Mouse (Mus musculus): ENCODE data around the gene Hmcn2. TPM values are rescaled to one million over a fixed set of nuclear protein-coding genes. Genes with fewer than 3 reads are reported as not detected.

Gene Hmcn2
- polyA plus RNA-seq, 1 experiment: not detected

GRCm38 (mm10) chr2:31319200-31319599 is 5.0 kb downstream of the Hmcn2 start:
- Histone ChIP-seq H3K4me3 (ENCODE audit: insufficient read depth, low read depth, low read length) (no peak overlapping the region), H3K4me1 (ENCODE audit: control insufficient read depth, insufficient read depth, low read length) (peaks cover 4% of the 10 kb centered on the region; the same call in 1 of the 2 replicates), H3K27ac (ENCODE audit: insufficient read depth, low read depth, low read length) (no peak overlapping the region)
- TF ChIP-seq CTCF (IDR thresholded peaks at IDR 0.05; ENCODE audit: insufficient read depth, low read depth, low read length) (no peak), POLR2A (IDR thresholded peaks at IDR 0.05; ENCODE audit: insufficient read depth, low read depth, low read length) (no peak)
- 85% methylated on average over 2 of the region's 2 CpGs for WGBS

GRCm38 (mm10) chr2:31327186-31327585 is 13.0 kb downstream of the Hmcn2 start:
- TF ChIP-seq POLR2A (IDR thresholded peaks at IDR 0.05; ENCODE audit: insufficient read depth, low read depth, low read length): no peak
- TF ChIP-seq CTCF (IDR thresholded peaks at IDR 0.05; ENCODE audit: insufficient read depth, low read depth, low read length): no peak
- WGBS: 64% methylated on average over 10 of the region's 10 CpGs
- no peak overlapping the region for H3K27ac ChIP-seq (ENCODE audit: insufficient read depth, low read depth, low read length)
- H3K4me1 ChIP-seq (ENCODE audit: control insufficient read depth, insufficient read depth, low read length): no peaks in the 10 kb centered on the region
- no peak overlapping the region for H3K4me3 ChIP-seq (ENCODE audit: insufficient read depth, low read depth, low read length)

GRCm38 (mm10) chr2:31337706-31338330 is 23.6 kb downstream of the Hmcn2 start:
- 54% methylated on average over 12 of the region's 12 CpGs for WGBS
- H3K4me3 ChIP-seq (ENCODE audit: insufficient read depth, low read depth, low read length): no peak overlapping the region
- H3K27ac ChIP-seq (ENCODE audit: insufficient read depth, low read depth, low read length): no peak overlapping the region
- H3K4me1 ChIP-seq (ENCODE audit: control insufficient read depth, insufficient read depth, low read length): no peaks in the 10 kb centered on the region
- TF ChIP-seq CTCF (IDR thresholded peaks at IDR 0.05; ENCODE audit: insufficient read depth, low read depth, low read length): no peak
- TF ChIP-seq POLR2A (IDR thresholded peaks at IDR 0.05; ENCODE audit: insufficient read depth, low read depth, low read length): no peak

- 71% methylated on average over 9 of the region's 9 CpGs for WGBS
- H3K27ac ChIP-seq (ENCODE audit: insufficient read depth, low read depth, low read length): no peak overlapping the region
- H3K4me3 ChIP-seq (ENCODE audit: insufficient read depth, low read depth, low read length): no peak overlapping the region
- no peak for TF ChIP-seq CTCF (IDR thresholded peaks at IDR 0.05; ENCODE audit: insufficient read depth, low read depth, low read length)
- no peak for TF ChIP-seq POLR2A (IDR thresholded peaks at IDR 0.05; ENCODE audit: insufficient read depth, low read depth, low read length)
- H3K4me1 ChIP-seq (ENCODE audit: control insufficient read depth, insufficient read depth, low read length): no peaks in the 10 kb centered on the region
Observed at GRCm38 (mm10) chr2:31339826-31340225, 25.6 kb downstream of the Hmcn2 start.

GRCm38 (mm10) chr2:31341726-31342535 is 27.7 kb downstream of the Hmcn2 start:
- H3K4me3 ChIP-seq (ENCODE audit: insufficient read depth, low read depth, low read length): no peak overlapping the region
- H3K4me1 ChIP-seq (ENCODE audit: control insufficient read depth, insufficient read depth, low read length): no peaks in the 10 kb centered on the region
- WGBS: 68% methylated on average over 8 of the region's 8 CpGs
- no peak for TF ChIP-seq POLR2A (IDR thresholded peaks at IDR 0.05; ENCODE audit: insufficient read depth, low read depth, low read length)
- TF ChIP-seq CTCF (IDR thresholded peaks at IDR 0.05; ENCODE audit: insufficient read depth, low read depth, low read length): no peak
- H3K27ac ChIP-seq (ENCODE audit: insufficient read depth, low read depth, low read length): no peak overlapping the region

GRCm38 (mm10) chr2:31346096-31346495 is 31.9 kb downstream of the Hmcn2 start:
- TF ChIP-seq POLR2A (IDR thresholded peaks at IDR 0.05; ENCODE audit: insufficient read depth, low read depth, low read length) (no peak), CTCF (IDR thresholded peaks at IDR 0.05; ENCODE audit: insufficient read depth, low read depth, low read length) (no peak)
- H3K27ac ChIP-seq (ENCODE audit: insufficient read depth, low read depth, low read length): no peak overlapping the region
- 64% methylated on average over 12 of the region's 12 CpGs for WGBS
- no peak overlapping the region for H3K4me3 ChIP-seq (ENCODE audit: insufficient read depth, low read depth, low read length)
- peaks cover 8% of the 10 kb centered on the region for H3K4me1 ChIP-seq (ENCODE audit: control insufficient read depth, insufficient read depth, low read length)

GRCm38 (mm10) chr2:31348373-31348772 is 34.2 kb downstream of the Hmcn2 start:
- H3K4me3 ChIP-seq (ENCODE audit: insufficient read depth, low read depth, low read length): no peak overlapping the region
- H3K4me1 ChIP-seq (ENCODE audit: control insufficient read depth, insufficient read depth, low read length): peaks cover 8% of the 10 kb centered on the region
- no peak overlapping the region for H3K27ac ChIP-seq (ENCODE audit: insufficient read depth, low read depth, low read length)
- TF ChIP-seq POLR2A (IDR thresholded peaks at IDR 0.05; ENCODE audit: insufficient read depth, low read depth, low read length) (no peak), CTCF (IDR thresholded peaks at IDR 0.05; ENCODE audit: insufficient read depth, low read depth, low read length) (no peak)
- 26% methylated on average over 3 of the region's 3 CpGs for WGBS

GRCm38 (mm10) chr2:31348850-31349249 is 34.6 kb downstream of the Hmcn2 start:
- 63% methylated on average over 5 of the region's 5 CpGs for WGBS
- H3K4me3 ChIP-seq (ENCODE audit: insufficient read depth, low read depth, low read length): no peak overlapping the region
- TF ChIP-seq POLR2A (IDR thresholded peaks at IDR 0.05; ENCODE audit: insufficient read depth, low read depth, low read length) (no peak), CTCF (IDR thresholded peaks at IDR 0.05; ENCODE audit: insufficient read depth, low read depth, low read length) (no peak)
- H3K4me1 ChIP-seq (ENCODE audit: control insufficient read depth, insufficient read depth, low read length): peaks cover 8% of the 10 kb centered on the region
- no peak overlapping the region for H3K27ac ChIP-seq (ENCODE audit: insufficient read depth, low read depth, low read length)

- Histone ChIP-seq H3K4me3 (ENCODE audit: insufficient read depth, low read depth, low read length) (no peak overlapping the region), H3K27ac (ENCODE audit: insufficient read depth, low read depth, low read length) (no peak overlapping the region), H3K4me1 (ENCODE audit: control insufficient read depth, insufficient read depth, low read length) (no peaks in the 10 kb centered on the region)
- TF ChIP-seq CTCF (IDR thresholded peaks at IDR 0.05; ENCODE audit: insufficient read depth, low read depth, low read length) (no peak), POLR2A (IDR thresholded peaks at IDR 0.05; ENCODE audit: insufficient read depth, low read depth, low read length) (no peak)
- 91% methylated on average over 5 of the region's 5 CpGs for WGBS
Observed at GRCm38 (mm10) chr2:31356771-31357170, 42.6 kb downstream of the Hmcn2 start.
